Mouse (Mus musculus) stomach, embryonic 15.5 days (tissue): Measurements from ENCODE around the gene Nhsl1. TPM values are rescaled to one million over a fixed set of nuclear protein-coding genes. Genes with fewer than 3 reads are reported as not detected.

Source experiments
- ATAC-seq: fragments of 200-750 bp; cut with Nextera tagmentation; 2 replicates; pipeline ENCODE4 v1.8.0; 2017; ENCODE audit warnings: low read depth, moderate number of reproducible peaks, moderate TSS enrichment; ENCODE audit not compliant: insufficient read depth, low FRiP score
- H3K27ac ChIP-seq: fragments of 300-500 bp; sonication (generic); 2 replicates; pipeline ENCODE4 v1.5.1; 2015; ENCODE audit warnings: mild to moderate bottlenecking, inconsistent platforms
- H3K27me3 ChIP-seq: fragments of 300-500 bp; sonication (generic); replicated peaks from 2 replicates; pipeline ENCODE4 v1.6.1; 2015; ENCODE audit warnings: inconsistent platforms
- H3K36me3 ChIP-seq: fragments of 300-500 bp; sonication (generic); 2 replicates; pipeline ENCODE4 v1.6.1; 2015; ENCODE audit warnings: inconsistent platforms
- H3K4me1 ChIP-seq: fragments of 300-500 bp; sonication (generic); 2 replicates; pipeline ENCODE4 v1.6.1; 2015; ENCODE audit warnings: inconsistent platforms
- H3K4me2 ChIP-seq: fragments of 300-500 bp; sonication (generic); 2 replicates; pipeline ENCODE4 v1.6.1; 2015; ENCODE audit warnings: mild to moderate bottlenecking, inconsistent platforms
- H3K4me3 ChIP-seq: fragments of 300-500 bp; sonication (generic); replicated peaks from 2 replicates; pipeline ENCODE4 v1.5.1; 2015; ENCODE audit warnings: inconsistent platforms
- H3K9ac ChIP-seq: fragments of 300-500 bp; sonication (generic); 2 replicates; pipeline ENCODE4 v1.6.1; 2015; ENCODE audit warnings: inconsistent platforms
- H3K9me3 ChIP-seq: fragments of 300-500 bp; sonication (generic); 2 replicates; pipeline ENCODE4 v1.6.1; 2016; ENCODE audit warnings: inconsistent platforms
- WGBS: fragments of 180-500 bp; shearing (Covaris S2); methylation state at CpG from one replicate; pipeline ENCODE4 v1.1.7; 2015; 5-methylcytosine and 5-hydroxymethylcytosine counted together
- polyA plus RNA-seq: library from polyadenylated mRNA; unstranded; fragments of >200 nt; fragmentation: Nextera tagmentation; extraction: Ambion mirVana; gene quantifications from 2 replicates; pipeline ENCODE4 v1.2.1, GENCODE M21; 2015

The Nhsl1 gene
- polyA plus RNA-seq, 1 experiment from 2014 or later, result 7.0 TPM

GRCm38 (mm10) chr10:18328331-18328908 lies 9.6 kb downstream of the Nhsl1 start:
- no peaks in the 10 kb centered on the region for H3K36me3 ChIP-seq
- no peak overlapping the region for H3K27ac ChIP-seq
- no peak overlapping the region for H3K4me2 ChIP-seq
- WGBS, result 58% methylated on average over 5 of the region's 5 CpGs
- no peaks in the 10 kb centered on the region for H3K27me3 ChIP-seq
- no peak for ATAC-seq
- no peaks in the 10 kb centered on the region for H3K9me3 ChIP-seq
- H3K4me1 ChIP-seq, result peaks cover 23% of the 10 kb centered on the region
- no peak overlapping the region for H3K4me3 ChIP-seq
- H3K9ac ChIP-seq, result no peak overlapping the region

- Histone ChIP-seq H3K9me3 (no peaks in the 10 kb centered on the region), H3K27me3 (no peaks in the 10 kb centered on the region), H3K4me3 (peak overlapping the region; percentile 28), H3K4me2 (peak overlapping the region; percentile 54), H3K9ac (no peak overlapping the region), H3K36me3 (no peaks in the 10 kb centered on the region), H3K4me1 (peaks cover 17% of the 10 kb centered on the region), H3K27ac (peak overlapping the region; percentile 36)
- peak; percentile 44; the same call in 1 of the 2 replicates for ATAC-seq
- WGBS, result 7% methylated on average over 22 of the region's 23 CpGs
Measured at GRCm38 (mm10) chr10:18329096-18330038, 10.6 kb downstream of the Nhsl1 start.

- H3K9me3 ChIP-seq, result no peaks in the 10 kb centered on the region
- ATAC-seq, result no peak
- no peak overlapping the region for H3K9ac ChIP-seq
- H3K36me3 ChIP-seq, result no peaks in the 10 kb centered on the region
- H3K27me3 ChIP-seq, result no peaks in the 10 kb centered on the region
- H3K4me3 ChIP-seq, result no peak overlapping the region
- H3K4me2 ChIP-seq, result no peak overlapping the region
- no peak overlapping the region for H3K27ac ChIP-seq
- H3K4me1 ChIP-seq, result peaks cover 17% of the 10 kb centered on the region
- WGBS, result 70% methylated on average over 5 of the region's 5 CpGs
Measured at GRCm38 (mm10) chr10:18330445-18330844, 11.7 kb downstream of the Nhsl1 start.

GRCm38 (mm10) chr10:18333575-18333974 lies 14.8 kb downstream of the Nhsl1 start:
- no peak for ATAC-seq
- H3K4me1 ChIP-seq, result peaks cover 10% of the 10 kb centered on the region
- WGBS, result 56% methylated on average over 4 of the region's 4 CpGs

GRCm38 (mm10) chr10:18334176-18334575 lies 15.4 kb downstream of the Nhsl1 start:
- Histone ChIP-seq H3K4me2 (no peak overlapping the region), H3K4me3 (no peak overlapping the region), H3K9ac (no peak overlapping the region), H3K9me3 (no peaks in the 10 kb centered on the region), H3K27ac (no peak overlapping the region), H3K27me3 (no peaks in the 10 kb centered on the region), H3K36me3 (no peaks in the 10 kb centered on the region), H3K4me1 (peaks cover 8% of the 10 kb centered on the region; the same call in 1 of the 2 replicates)
- WGBS, result 89% methylated on average over 4 of the region's 4 CpGs
- ATAC-seq, result no peak

More at GRCm38 (mm10) chr10:18333575-18333974, 14.8 kb downstream of the Nhsl1 start:
- H3K9ac ChIP-seq, result no peak overlapping the region
- H3K27ac ChIP-seq, result no peak overlapping the region
- no peaks in the 10 kb centered on the region for H3K9me3 ChIP-seq
- H3K36me3 ChIP-seq, result no peaks in the 10 kb centered on the region
- H3K4me2 ChIP-seq, result no peak overlapping the region
- H3K4me3 ChIP-seq, result no peak overlapping the region
- H3K27me3 ChIP-seq, result no peaks in the 10 kb centered on the region

- Histone ChIP-seq H3K4me3 (no peak overlapping the region), H3K9ac (no peak overlapping the region), H3K27me3 (no peaks in the 10 kb centered on the region), H3K4me2 (no peak overlapping the region), H3K9me3 (no peaks in the 10 kb centered on the region), H3K36me3 (no peaks in the 10 kb centered on the region), H3K27ac (no peak overlapping the region), H3K4me1 (peaks cover 2% of the 10 kb centered on the region; the same call in 1 of the 2 replicates)
- WGBS, result 81% methylated on average over 9 of the region's 9 CpGs
- no peak for ATAC-seq
Measured at GRCm38 (mm10) chr10:18334734-18335133, 15.9 kb downstream of the Nhsl1 start.

- no peaks in the 10 kb centered on the region for H3K27me3 ChIP-seq
- no peaks in the 10 kb centered on the region for H3K4me1 ChIP-seq
- no peaks in the 10 kb centered on the region for H3K9me3 ChIP-seq
- H3K4me2 ChIP-seq, result no peak overlapping the region
- no peaks in the 10 kb centered on the region for H3K36me3 ChIP-seq
- ATAC-seq, result no peak
- H3K27ac ChIP-seq, result no peak overlapping the region
- H3K9ac ChIP-seq, result no peak overlapping the region
- no peak overlapping the region for H3K4me3 ChIP-seq
- 65% methylated on average over 5 of the region's 5 CpGs for WGBS
Measured at GRCm38 (mm10) chr10:18337725-18338124, 18.9 kb downstream of the Nhsl1 start.

GRCm38 (mm10) chr10:18339386-18339785 lies 20.6 kb downstream of the Nhsl1 start:
- Histone ChIP-seq H3K27ac (no peak overlapping the region), H3K4me1 (no peaks in the 10 kb centered on the region), H3K27me3 (no peaks in the 10 kb centered on the region), H3K9ac (no peak overlapping the region), H3K36me3 (no peaks in the 10 kb centered on the region), H3K9me3 (no peaks in the 10 kb centered on the region), H3K4me2 (no peak overlapping the region), H3K4me3 (no peak overlapping the region)
- ATAC-seq, result no peak
- WGBS, result 75% methylated on average over 6 of the region's 6 CpGs

- Histone ChIP-seq H3K27ac (no peak overlapping the region), H3K9ac (no peak overlapping the region), H3K4me1 (no peaks in the 10 kb centered on the region), H3K4me3 (no peak overlapping the region), H3K9me3 (no peaks in the 10 kb centered on the region), H3K4me2 (no peak overlapping the region), H3K36me3 (no peaks in the 10 kb centered on the region), H3K27me3 (no peaks in the 10 kb centered on the region)
- WGBS, result 88% methylated on average over 1 of the region's 1 CpGs
- ATAC-seq, result no peak
Measured at GRCm38 (mm10) chr10:18340930-18341329, 22.1 kb downstream of the Nhsl1 start.

- Histone ChIP-seq H3K4me3 (0 out of 2 replicates have a peak overlapping the region, but pooled peaks have one; percentile 8), H3K9me3 (no peaks in the 10 kb centered on the region), H3K4me1 (no peaks in the 10 kb centered on the region), H3K9ac (no peak overlapping the region), H3K27ac (no peak overlapping the region), H3K36me3 (no peaks in the 10 kb centered on the region), H3K4me2 (peak overlapping the region; percentile 14), H3K27me3 (no peaks in the 10 kb centered on the region)
- 43% methylated on average over 15 of the region's 15 CpGs for WGBS
- ATAC-seq, result no peak
Measured at GRCm38 (mm10) chr10:18341444-18342196, 22.8 kb downstream of the Nhsl1 start.

GRCm38 (mm10) chr10:18347231-18347630 lies 28.4 kb downstream of the Nhsl1 start:
- 91% methylated on average over 15 of the region's 15 CpGs for WGBS
- no peaks in the 10 kb centered on the region for H3K4me1 ChIP-seq
- no peak overlapping the region for H3K4me3 ChIP-seq
- no peak overlapping the region for H3K4me2 ChIP-seq
- no peaks in the 10 kb centered on the region for H3K36me3 ChIP-seq
- no peak overlapping the region for H3K27ac ChIP-seq
- H3K27me3 ChIP-seq, result no peaks in the 10 kb centered on the region
- H3K9me3 ChIP-seq, result no peaks in the 10 kb centered on the region
- no peak for ATAC-seq
- H3K9ac ChIP-seq, result no peak overlapping the region
